ENCODE assay signal across 8 mouse cellular contexts in the genomic region with DNA sequence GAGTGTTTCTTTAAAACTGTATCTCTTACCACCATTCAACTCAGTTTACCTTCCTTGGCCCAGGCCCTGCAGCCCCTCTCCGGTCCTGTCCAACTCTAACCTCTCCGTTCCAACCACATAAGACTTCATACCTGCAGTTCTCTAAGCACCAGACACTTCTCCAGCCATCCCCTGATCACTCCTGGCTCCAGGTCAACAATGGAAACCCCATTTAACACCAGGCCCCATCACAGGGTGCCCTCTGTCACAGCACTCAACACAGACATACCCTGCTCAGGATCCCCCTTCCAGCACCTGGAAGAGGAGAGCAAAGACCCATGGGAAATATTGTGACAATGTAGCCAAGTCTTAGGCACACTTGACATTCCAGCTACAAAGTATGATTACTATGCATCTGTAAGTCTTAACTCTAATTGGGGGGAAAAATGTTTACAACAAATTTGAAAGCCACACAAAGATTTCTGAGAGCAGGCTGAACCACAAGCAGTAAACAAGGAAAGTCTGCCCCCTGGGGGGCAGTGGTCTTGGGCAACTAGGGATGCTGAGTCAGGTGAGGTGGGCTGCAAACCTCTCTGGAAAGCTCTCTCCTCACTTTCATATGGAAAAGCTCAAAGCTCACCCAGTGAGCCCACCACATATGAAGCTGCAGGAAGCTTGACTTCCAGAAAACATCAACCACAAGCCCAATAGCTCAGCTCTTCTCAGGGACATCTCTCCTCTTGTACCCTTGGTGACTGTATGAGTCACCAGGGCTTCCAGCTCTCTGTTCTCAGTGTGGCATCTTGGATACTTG. TPM values are rescaled to one million over a fixed set of nuclear protein-coding genes. Genes with fewer than 3 reads are reported as not detected.
DNase-seq lines count a peak whose midpoint lies in the region; ATAC-seq and TF ChIP-seq lines count a peak whose summit lies in the region.

No protein-coding gene starts in this region.

- H3K4me3 ChIP-seq in embryonic facial prominence, embryonic 10.5 days = peak overlapping the region; percentile 86
- peak overlapping the region; percentile 82 for H3K4me3 ChIP-seq in hindbrain, embryonic 14.5 days (replicated peaks; ENCODE audit: low read length)
- H3K4me3 ChIP-seq in liver, embryonic 12.5 days = peak overlapping the region; percentile 77
- peak overlapping the region; percentile 83 for H3K4me3 ChIP-seq in stomach, postnatal 0 days (ENCODE audit: low read depth, low read length)

- peak overlapping the region; percentile 77; the same call in 1 of the 2 replicates for H3K9ac ChIP-seq in hindbrain, embryonic 14.5 days
- H3K9ac ChIP-seq in liver, embryonic 12.5 days = peak overlapping the region; percentile 92
- peak overlapping the region; percentile 94 for H3K9ac ChIP-seq in stomach, postnatal 0 days (ENCODE audit: low read length)

- no peak for ATAC-seq in hindbrain, embryonic 14.5 days (ENCODE audit: low FRiP score)
- ATAC-seq in liver, embryonic 12.5 days = no peak
- no peak for ATAC-seq in stomach, postnatal 0 days (ENCODE audit: low FRiP score, low TSS enrichment)

- peak; percentile 55 for TF ChIP-seq CTCF in stomach, postnatal 0 days (IDR thresholded peaks at IDR 0.05; ENCODE audit: low read depth)

- H3K4me2 ChIP-seq in hindbrain, embryonic 14.5 days (replicated peaks) = peak overlapping the region; percentile 65
- H3K4me2 ChIP-seq in liver, embryonic 12.5 days = peak overlapping the region; percentile 95
- H3K4me2 ChIP-seq in stomach, postnatal 0 days (replicated peaks; ENCODE audit: low read depth) = peak overlapping the region; percentile 97

- H3K27me3 ChIP-seq in embryonic facial prominence, embryonic 10.5 days (replicated peaks; ENCODE audit: low read depth, poor library complexity, severe bottlenecking) = peaks cover 16% of the 10 kb centered on the region; the same call in 1 of the 2 replicates
- no peaks in the 10 kb centered on the region for H3K27me3 ChIP-seq in hindbrain, embryonic 14.5 days (ENCODE audit: control insufficient read depth, insufficient read depth, low read length)
- H3K27me3 ChIP-seq in liver, embryonic 12.5 days (replicated peaks) = peaks cover 8% of the 10 kb centered on the region; the same call in 1 of the 2 replicates
- H3K27me3 ChIP-seq in stomach, postnatal 0 days (ENCODE audit: control insufficient read depth, insufficient read depth, low read length) = no peaks in the 10 kb centered on the region

- H3K36me3 ChIP-seq in embryonic facial prominence, embryonic 10.5 days (replicated peaks) = peaks cover 30% of the 10 kb centered on the region
- no peaks in the 10 kb centered on the region for H3K36me3 ChIP-seq in hindbrain, embryonic 14.5 days (replicated peaks; ENCODE audit: control insufficient read depth, insufficient read depth)
- peaks cover 44% of the 10 kb centered on the region for H3K36me3 ChIP-seq in liver, embryonic 12.5 days
- no peaks in the 10 kb centered on the region; the same call in 1 of the 2 replicates for H3K36me3 ChIP-seq in stomach, postnatal 0 days (ENCODE audit: control insufficient read depth, insufficient read depth, low read length)

- no peak for TF ChIP-seq EP300 in stomach, postnatal 0 days (optimal IDR thresholded peaks at IDR 0.05)

- DNase-seq in gastrocnemius, postnatal 10 days = peak; percentile 45
- DNase-seq in gastrocnemius, adult 18-20 months (ENCODE audit: low spot score) = no peak
- DNase-seq in embryonic facial prominence, embryonic 10.5 days (ENCODE audit: low spot score) = no peak
- DNase-seq in hindbrain, embryonic 14.5 days (ENCODE audit: low spot score) = no peak
- DNase-seq in stomach, postnatal 0 days (ENCODE audit: low spot score) = no peak
- no peak for DNase-seq in ovary, postnatal 10 days (ENCODE audit: low spot score)
- no peak for DNase-seq in right cerebral cortex, postnatal 25 days

- H3K9me3 ChIP-seq in embryonic facial prominence, embryonic 10.5 days = no peaks in the 10 kb centered on the region
- no peaks in the 10 kb centered on the region for H3K9me3 ChIP-seq in hindbrain, embryonic 14.5 days (ENCODE audit: control insufficient read depth, low read length)
- no peaks in the 10 kb centered on the region for H3K9me3 ChIP-seq in liver, embryonic 12.5 days (replicated peaks)
- H3K9me3 ChIP-seq in stomach, postnatal 0 days (ENCODE audit: control insufficient read depth, low read length) = no peaks in the 10 kb centered on the region

- peak overlapping the region; percentile 94; the same call in 1 of the 2 replicates for H3K27ac ChIP-seq in embryonic facial prominence, embryonic 10.5 days (replicated peaks)
- no peak overlapping the region for H3K27ac ChIP-seq in hindbrain, embryonic 14.5 days
- H3K27ac ChIP-seq in liver, embryonic 12.5 days = peak overlapping the region; percentile 88
- peak overlapping the region; percentile 42 for H3K27ac ChIP-seq in stomach, postnatal 0 days (replicated peaks)

- H3K4me1 ChIP-seq in embryonic facial prominence, embryonic 10.5 days = peaks cover 82% of the 10 kb centered on the region
- H3K4me1 ChIP-seq in hindbrain, embryonic 14.5 days (replicated peaks; ENCODE audit: control insufficient read depth, insufficient read depth, low read length) = peaks cover 26% of the 10 kb centered on the region
- peaks cover 83% of the 10 kb centered on the region for H3K4me1 ChIP-seq in liver, embryonic 12.5 days
- H3K4me1 ChIP-seq in stomach, postnatal 0 days (replicated peaks; ENCODE audit: control insufficient read depth, insufficient read depth) = peaks cover 6% of the 10 kb centered on the region

- WGBS in embryonic facial prominence, embryonic 10.5 days = 92% methylated on average over 2 of the region's 2 CpGs
- 96% methylated on average over 2 of the region's 2 CpGs for WGBS in hindbrain, embryonic 14.5 days
- 89% methylated on average over 2 of the region's 2 CpGs for WGBS in liver, embryonic 12.5 days (ENCODE audit: insufficient replicate concordance)
- WGBS in stomach, postnatal 0 days = 84% methylated on average over 2 of the region's 2 CpGs

RNA-seq across cellular contexts. Expression of a gene that starts 4.5 kb away (rescaled TPM):
- 10 to 100 TPM in 1 of 2 experiments, 1 to 10 TPM in 1; 9.3 to 12.5 TPM for total RNA-seq in gastrocnemius, postnatal 10 days (2021)
- 1 to 10 TPM; 5.6 to 6.8 TPM for total RNA-seq in gastrocnemius, adult 18-20 months (2021)
- 3.9 and 4.9 TPM in 2 replicates for polyA plus RNA-seq in embryonic facial prominence, embryonic 10.5 days (2016; fragmentation: Nextera tagmentation; extraction: Ambion mirVana)
- 8.7 and 9.9 TPM in 2 replicates for polyA plus RNA-seq in hindbrain, embryonic 14.5 days (2014; fragmentation: Nextera tagmentation; extraction: Ambion mirVana)
- polyA plus RNA-seq in liver, embryonic 12.5 days (2016; fragmentation: Nextera tagmentation; extraction: Ambion mirVana) = 8.7 and 9.9 TPM in 2 replicates
- 5.5 and 6.9 TPM in 2 replicates for polyA plus RNA-seq in stomach, postnatal 0 days (2015; fragmentation: Nextera tagmentation; extraction: Ambion mirVana)
